Mouse (Mus musculus): ENCODE measurements around the gene Reps1. TPM values are rescaled to one million over a fixed set of nuclear protein-coding genes. Genes with fewer than 3 reads are reported as not detected.

Reps1 gene
- polyA plus RNA-seq, 1 experiment from 2014 or later: 7.2 TPM

DNA sequence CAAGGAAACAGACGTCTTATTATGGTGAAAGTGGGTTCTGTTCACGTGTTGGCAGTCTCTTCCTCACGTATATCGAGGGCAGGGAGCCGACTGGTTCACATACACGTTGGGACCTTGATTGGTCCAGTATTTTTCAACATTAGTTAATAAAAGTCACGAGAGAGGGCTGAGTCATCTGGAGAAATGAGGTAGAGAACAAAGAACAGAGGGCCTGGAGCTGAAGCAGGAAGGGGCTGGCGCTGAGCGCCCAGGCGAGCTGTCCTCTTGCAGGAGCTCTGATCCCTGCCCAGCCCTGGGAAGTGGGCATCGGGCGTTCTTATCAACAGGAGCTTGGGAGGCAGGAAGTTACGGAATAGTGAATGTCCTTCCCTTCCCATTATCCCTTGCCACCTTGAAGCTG is 4.1 kb downstream of the Reps1 start:
- Histone ChIP-seq H3K4me2 (ENCODE audit: low read depth, low read length) (no peak overlapping the region), H3K27me3 (ENCODE audit: control insufficient read depth, insufficient read depth, low read depth, low read length) (no peaks in the 10 kb centered on the region), H3K27ac (ENCODE audit: low read length) (no peak overlapping the region), H3K9me3 (ENCODE audit: control insufficient read depth, low read length) (no peaks in the 10 kb centered on the region), H3K9ac (ENCODE audit: low read length) (no peak overlapping the region), H3K4me3 (ENCODE audit: low read length) (no peak overlapping the region), H3K36me3 (ENCODE audit: control insufficient read depth, insufficient read depth, low read length) (no peaks in the 10 kb centered on the region), H3K4me1 (replicated peaks; ENCODE audit: control insufficient read depth, insufficient read depth, low read length) (peaks cover 25% of the 10 kb centered on the region)
- 75% methylated on average over 13 of the region's 13 CpGs for WGBS
- no peak for ATAC-seq (ENCODE audit: low read depth)

DNA sequence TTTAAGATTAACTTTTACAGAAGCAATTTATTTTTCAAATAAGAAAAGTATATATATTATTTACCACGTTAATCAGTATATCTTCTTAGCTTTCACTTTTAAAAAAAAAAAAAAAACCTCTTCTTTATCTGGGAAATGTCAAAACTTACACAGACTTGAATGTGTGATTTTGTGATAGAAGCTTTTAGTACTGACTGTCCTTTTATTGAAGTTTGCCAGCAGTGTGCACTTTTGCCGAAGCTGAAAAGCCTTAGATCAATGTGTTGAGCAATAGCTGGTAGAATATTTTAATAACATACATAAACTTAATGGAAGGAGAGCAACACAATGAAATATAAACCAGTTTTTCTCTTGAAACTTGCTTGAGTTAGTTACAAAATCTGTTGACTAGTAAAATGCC is 5.1 kb downstream of the Reps1 start:
- no peak for ATAC-seq (ENCODE audit: low read depth)
- Histone ChIP-seq H3K4me1 (replicated peaks; ENCODE audit: control insufficient read depth, insufficient read depth, low read length) (peaks cover 25% of the 10 kb centered on the region), H3K4me2 (ENCODE audit: low read depth, low read length) (no peak overlapping the region), H3K9ac (ENCODE audit: low read length) (no peak overlapping the region), H3K27me3 (ENCODE audit: control insufficient read depth, insufficient read depth, low read depth, low read length) (no peaks in the 10 kb centered on the region), H3K36me3 (ENCODE audit: control insufficient read depth, insufficient read depth, low read length) (no peaks in the 10 kb centered on the region), H3K27ac (ENCODE audit: low read length) (no peak overlapping the region), H3K4me3 (ENCODE audit: low read length) (no peak overlapping the region), H3K9me3 (ENCODE audit: control insufficient read depth, low read length) (no peaks in the 10 kb centered on the region)
- 64% methylated on average over 2 of the region's 2 CpGs for WGBS

DNA sequence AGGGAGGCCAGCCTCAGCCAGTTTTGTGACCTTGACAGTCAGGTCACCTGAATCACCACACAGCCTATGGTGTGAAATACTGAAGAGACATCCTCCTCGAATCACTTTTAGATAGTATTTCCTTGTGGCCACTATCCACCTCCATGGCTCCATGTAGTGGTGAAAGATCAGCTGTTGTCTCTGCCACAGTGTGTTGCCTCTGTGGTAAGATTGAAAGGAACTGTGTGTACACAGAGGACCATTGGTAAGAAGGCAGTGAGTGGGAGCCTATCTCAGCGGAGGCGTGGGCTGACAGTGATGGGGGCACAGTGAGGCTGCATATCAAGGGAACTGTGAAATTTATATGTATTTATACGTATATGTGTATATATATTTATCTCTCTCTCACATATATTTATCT is 5.9 kb downstream of the Reps1 start:
- no peak overlapping the region for H3K4me2 ChIP-seq (ENCODE audit: low read depth, low read length)
- 82% methylated on average over 4 of the region's 4 CpGs for WGBS
- no peak for ATAC-seq (ENCODE audit: low read depth)
- H3K4me1 ChIP-seq (replicated peaks; ENCODE audit: control insufficient read depth, insufficient read depth, low read length): peaks cover 24% of the 10 kb centered on the region
- H3K9me3 ChIP-seq (ENCODE audit: control insufficient read depth, low read length): no peaks in the 10 kb centered on the region
- H3K9ac ChIP-seq (ENCODE audit: low read length): no peak overlapping the region
- no peaks in the 10 kb centered on the region for H3K36me3 ChIP-seq (ENCODE audit: control insufficient read depth, insufficient read depth, low read length)
- no peak overlapping the region for H3K4me3 ChIP-seq (ENCODE audit: low read length)
- H3K27ac ChIP-seq (ENCODE audit: low read length): no peak overlapping the region
- no peaks in the 10 kb centered on the region for H3K27me3 ChIP-seq (ENCODE audit: control insufficient read depth, insufficient read depth, low read depth, low read length)

DNA sequence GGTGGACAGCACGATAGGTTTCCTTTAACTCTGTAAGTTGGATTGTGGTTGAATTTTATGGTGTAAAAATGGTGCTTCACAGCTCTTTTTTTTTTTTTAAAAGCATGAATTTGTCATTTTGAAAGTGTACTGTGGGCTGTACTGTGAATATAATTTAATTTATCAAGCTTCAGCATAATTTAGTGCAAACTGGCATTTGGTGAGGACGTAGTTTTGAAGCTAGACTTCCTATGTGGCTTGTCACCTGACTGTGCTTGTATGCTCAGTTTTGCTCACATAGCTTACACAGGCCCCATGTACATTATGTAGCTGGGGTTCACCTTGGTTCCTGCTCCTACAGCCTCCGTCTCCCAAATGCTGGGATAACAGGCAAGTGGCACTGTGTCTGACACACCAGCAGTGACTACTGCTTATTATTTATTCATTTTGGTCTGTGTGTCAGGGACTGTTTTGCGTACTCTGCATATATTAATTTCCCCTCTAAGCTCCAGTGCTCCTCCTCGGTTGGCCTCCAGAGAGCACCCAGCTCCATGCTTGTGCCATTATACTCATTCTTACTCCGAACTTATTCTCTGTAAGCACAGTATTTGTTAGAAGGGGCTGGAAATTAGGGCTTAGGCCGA is 9.1 kb downstream of the Reps1 start:
- H3K4me1 ChIP-seq (replicated peaks; ENCODE audit: control insufficient read depth, insufficient read depth, low read length): peaks cover 7% of the 10 kb centered on the region; the same call in 1 of the 2 replicates
- no peak overlapping the region for H3K4me2 ChIP-seq (ENCODE audit: low read depth, low read length)
- 91% methylated on average over 7 of the region's 7 CpGs for WGBS
- no peak for ATAC-seq (ENCODE audit: low read depth)
- H3K4me3 ChIP-seq (ENCODE audit: low read length): no peak overlapping the region
- H3K27ac ChIP-seq (ENCODE audit: low read length): no peak overlapping the region
- no peaks in the 10 kb centered on the region for H3K36me3 ChIP-seq (ENCODE audit: control insufficient read depth, insufficient read depth, low read length)
- H3K9me3 ChIP-seq (ENCODE audit: control insufficient read depth, low read length): no peaks in the 10 kb centered on the region
- no peak overlapping the region for H3K9ac ChIP-seq (ENCODE audit: low read length)
- H3K27me3 ChIP-seq (ENCODE audit: control insufficient read depth, insufficient read depth, low read depth, low read length): no peaks in the 10 kb centered on the region

DNA sequence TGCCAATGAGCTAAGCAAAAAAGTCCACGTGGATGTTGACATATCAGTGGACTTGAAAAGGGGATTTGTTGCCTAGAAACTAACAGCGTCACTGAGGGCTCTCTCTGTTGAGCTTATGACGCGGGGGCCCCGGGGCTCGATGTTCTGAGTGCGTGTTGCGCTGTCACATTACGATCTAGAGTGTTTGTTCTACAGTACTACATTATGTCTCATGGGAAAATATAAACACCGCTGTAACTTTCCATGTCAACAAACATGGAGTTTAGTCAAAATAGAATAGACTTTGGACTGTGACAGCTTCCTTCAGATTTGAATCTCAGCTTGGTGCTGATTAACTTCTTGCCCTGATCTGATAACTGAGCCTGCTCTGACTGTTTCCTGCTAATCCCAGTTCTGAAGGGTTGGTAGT is 10.4 kb downstream of the Reps1 start:
- Histone ChIP-seq H3K27ac (ENCODE audit: low read length) (no peak overlapping the region), H3K27me3 (ENCODE audit: control insufficient read depth, insufficient read depth, low read depth, low read length) (no peaks in the 10 kb centered on the region), H3K9ac (ENCODE audit: low read length) (no peak overlapping the region), H3K4me2 (ENCODE audit: low read depth, low read length) (no peak overlapping the region), H3K4me1 (replicated peaks; ENCODE audit: control insufficient read depth, insufficient read depth, low read length) (peaks cover 13% of the 10 kb centered on the region), H3K36me3 (ENCODE audit: control insufficient read depth, insufficient read depth, low read length) (no peaks in the 10 kb centered on the region), H3K9me3 (ENCODE audit: control insufficient read depth, low read length) (no peaks in the 10 kb centered on the region), H3K4me3 (ENCODE audit: low read length) (no peak overlapping the region)
- WGBS: 64% methylated on average over 10 of the region's 10 CpGs
- no peak for ATAC-seq (ENCODE audit: low read depth)

DNA sequence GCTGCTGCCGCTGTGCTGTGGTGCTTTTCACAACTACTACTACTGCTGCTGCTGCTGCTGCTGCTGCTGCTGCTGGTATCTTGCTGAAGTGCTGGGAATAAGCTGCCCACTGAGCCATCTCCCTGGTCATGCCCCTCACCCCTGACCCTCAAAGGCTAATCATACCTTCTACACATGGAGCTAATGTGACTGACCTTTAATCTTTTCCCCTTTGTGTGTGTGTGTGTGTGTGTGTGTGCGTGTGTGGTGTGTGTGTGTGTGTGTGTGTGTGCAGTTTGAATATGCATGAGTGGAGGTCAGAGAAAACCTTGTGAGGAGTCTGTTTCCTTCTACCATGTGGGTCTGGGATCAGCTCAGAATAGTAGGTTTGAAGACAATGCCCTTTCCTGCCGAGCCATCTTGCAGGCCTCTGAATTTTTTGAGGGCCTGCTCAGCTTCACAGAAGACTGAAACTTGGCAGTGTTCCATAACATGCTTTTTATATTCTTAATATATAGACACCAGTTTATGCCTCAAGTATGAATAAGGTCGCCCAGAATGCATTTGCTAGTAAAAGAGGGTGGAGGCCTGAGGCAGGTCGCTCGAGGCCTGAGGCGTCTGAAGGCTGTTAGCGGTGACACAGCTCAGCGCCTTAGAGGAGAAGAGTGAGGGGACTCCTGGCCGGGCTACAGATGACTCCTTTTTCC is 12.2 kb downstream of the Reps1 start:
- Histone ChIP-seq H3K27me3 (ENCODE audit: control insufficient read depth, insufficient read depth, low read depth, low read length) (no peaks in the 10 kb centered on the region), H3K27ac (ENCODE audit: low read length) (no peak overlapping the region), H3K9ac (ENCODE audit: low read length) (no peak overlapping the region), H3K4me2 (ENCODE audit: low read depth, low read length) (no peak overlapping the region), H3K36me3 (ENCODE audit: control insufficient read depth, insufficient read depth, low read length) (no peaks in the 10 kb centered on the region), H3K4me1 (replicated peaks; ENCODE audit: control insufficient read depth, insufficient read depth, low read length) (peaks cover 13% of the 10 kb centered on the region), H3K4me3 (ENCODE audit: low read length) (no peak overlapping the region), H3K9me3 (ENCODE audit: control insufficient read depth, low read length) (no peaks in the 10 kb centered on the region)
- WGBS: 52% methylated on average over 10 of the region's 10 CpGs
- no peak for ATAC-seq (ENCODE audit: low read depth)

DNA sequence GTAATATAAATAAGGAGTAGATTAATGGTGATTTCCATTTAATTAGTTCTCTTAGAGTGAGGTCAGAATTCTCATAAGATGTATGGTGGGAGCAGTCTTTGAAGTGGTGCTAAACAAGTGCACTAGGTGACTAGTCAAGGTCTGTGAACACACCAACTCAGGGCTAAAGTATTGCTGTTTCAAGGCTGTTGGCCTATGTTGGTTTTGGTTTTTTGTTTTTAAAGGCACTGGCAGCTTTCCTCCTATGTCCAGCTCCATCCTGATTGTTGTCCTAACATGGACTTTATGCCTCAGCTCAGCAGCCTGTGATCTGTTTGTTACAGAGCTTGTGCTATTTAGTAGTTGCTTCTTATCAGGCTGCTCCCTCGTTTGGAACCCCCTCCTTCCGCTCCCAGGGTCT is 13.2 kb downstream of the Reps1 start:
- H3K27me3 ChIP-seq (ENCODE audit: control insufficient read depth, insufficient read depth, low read depth, low read length): no peaks in the 10 kb centered on the region
- H3K9me3 ChIP-seq (ENCODE audit: control insufficient read depth, low read length): no peaks in the 10 kb centered on the region
- no peak overlapping the region for H3K9ac ChIP-seq (ENCODE audit: low read length)
- H3K4me2 ChIP-seq (ENCODE audit: low read depth, low read length): no peak overlapping the region
- H3K4me3 ChIP-seq (ENCODE audit: low read length): no peak overlapping the region
- H3K4me1 ChIP-seq (replicated peaks; ENCODE audit: control insufficient read depth, insufficient read depth, low read length): peaks cover 13% of the 10 kb centered on the region
- 75% methylated on average over 2 of the region's 2 CpGs for WGBS
- no peak for ATAC-seq (ENCODE audit: low read depth)
- no peaks in the 10 kb centered on the region for H3K36me3 ChIP-seq (ENCODE audit: control insufficient read depth, insufficient read depth, low read length)
- H3K27ac ChIP-seq (ENCODE audit: low read length): no peak overlapping the region

DNA sequence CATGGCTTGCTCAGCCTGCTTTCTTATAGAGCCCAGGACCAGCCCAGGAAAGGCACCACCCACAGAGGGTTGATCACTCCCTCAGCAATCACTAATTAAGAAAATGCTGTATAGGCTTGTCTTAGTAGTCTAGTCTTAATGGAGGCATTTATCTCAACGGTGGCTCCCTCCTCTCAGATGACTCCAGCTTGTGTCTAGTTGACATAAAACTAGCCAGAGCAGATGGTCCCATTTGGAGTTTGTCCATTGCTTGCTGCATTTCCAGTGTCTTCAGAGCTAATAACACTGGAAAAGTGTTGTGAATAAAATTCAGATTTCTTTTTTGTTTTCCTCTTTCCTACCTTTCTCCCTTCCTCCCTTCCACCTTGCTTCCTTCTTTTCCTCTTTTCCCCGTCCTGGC is 13.9 kb downstream of the Reps1 start:
- Histone ChIP-seq H3K9me3 (ENCODE audit: control insufficient read depth, low read length) (no peaks in the 10 kb centered on the region), H3K27me3 (ENCODE audit: control insufficient read depth, insufficient read depth, low read depth, low read length) (no peaks in the 10 kb centered on the region), H3K4me2 (ENCODE audit: low read depth, low read length) (no peak overlapping the region), H3K4me1 (replicated peaks; ENCODE audit: control insufficient read depth, insufficient read depth, low read length) (peaks cover 13% of the 10 kb centered on the region), H3K9ac (ENCODE audit: low read length) (no peak overlapping the region), H3K4me3 (ENCODE audit: low read length) (no peak overlapping the region), H3K27ac (ENCODE audit: low read length) (no peak overlapping the region), H3K36me3 (ENCODE audit: control insufficient read depth, insufficient read depth, low read length) (no peaks in the 10 kb centered on the region)
- 77% methylated on average over 2 of the region's 2 CpGs for WGBS
- ATAC-seq (ENCODE audit: low read depth): no peak

DNA sequence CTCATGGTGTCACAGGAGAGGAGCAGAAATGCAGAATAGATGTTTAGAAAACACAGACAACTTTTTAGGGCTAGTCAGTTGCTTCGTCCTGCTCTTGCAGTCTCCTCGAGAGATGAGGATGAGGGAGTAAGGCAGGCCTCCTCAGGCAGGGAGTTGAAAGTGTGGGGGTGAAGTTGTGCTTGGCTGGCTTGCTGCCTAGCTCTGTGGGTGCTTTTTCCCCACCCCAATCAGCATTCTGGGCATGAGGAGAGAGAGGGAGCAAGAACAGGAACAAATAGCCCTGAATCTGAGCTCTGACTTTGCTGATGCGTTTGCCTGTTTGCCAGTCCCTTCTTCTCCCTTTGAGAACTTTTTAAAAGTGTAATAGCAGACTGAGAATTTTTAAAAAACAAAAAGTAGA is 14.5 kb downstream of the Reps1 start:
- WGBS: 52% methylated on average over 3 of the region's 3 CpGs
- H3K9me3 ChIP-seq (ENCODE audit: control insufficient read depth, low read length): no peaks in the 10 kb centered on the region
- no peaks in the 10 kb centered on the region for H3K27me3 ChIP-seq (ENCODE audit: control insufficient read depth, insufficient read depth, low read depth, low read length)
- no peak overlapping the region for H3K4me2 ChIP-seq (ENCODE audit: low read depth, low read length)
- no peak for ATAC-seq (ENCODE audit: low read depth)
- H3K36me3 ChIP-seq (ENCODE audit: control insufficient read depth, insufficient read depth, low read length): no peaks in the 10 kb centered on the region
- peaks cover 13% of the 10 kb centered on the region for H3K4me1 ChIP-seq (replicated peaks; ENCODE audit: control insufficient read depth, insufficient read depth, low read length)
- H3K4me3 ChIP-seq (ENCODE audit: low read length): no peak overlapping the region
- no peak overlapping the region for H3K27ac ChIP-seq (ENCODE audit: low read length)
- H3K9ac ChIP-seq (ENCODE audit: low read length): no peak overlapping the region
